ENCODE assay signal across 22 mouse cellular contexts in the genomic region with DNA sequence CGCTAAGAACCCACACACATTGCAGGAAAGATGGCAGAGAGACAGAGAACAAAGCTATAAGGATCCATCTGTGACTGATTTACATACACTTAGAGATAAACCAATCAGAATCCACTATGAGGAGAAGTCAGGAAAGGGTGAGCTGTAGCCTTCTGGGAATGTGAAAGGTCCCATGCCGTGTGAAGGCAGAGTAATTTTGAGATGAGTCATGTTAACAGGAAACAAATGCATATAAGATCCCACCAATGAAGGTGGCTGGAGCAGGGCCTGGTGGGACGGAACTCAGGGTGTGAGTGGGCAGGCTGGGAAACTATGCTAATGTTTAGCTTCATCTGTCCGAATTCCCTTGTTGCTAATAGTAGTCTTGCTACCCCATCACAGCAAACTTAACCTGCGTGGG.
"Had no signal": no experiment of that assay in that cellular context is flagged by ENCODE, and none has a peak within 500 bp of the region (broad histone marks: within the 10 kb centered on the region; RNA-seq: fewer than 3 reads in every experiment).

No protein-coding gene starts in this region.

- H3K9me3 ChIP-seq: limb, embryonic 10.5 days; limb, embryonic 13.5 days; liver, embryonic 12.5 days; liver, embryonic 15.5 days; lung, embryonic 15.5 days; midbrain, embryonic 10.5 days; midbrain, embryonic 13.5 days; neural tube, embryonic 12.5 days; neural tube, embryonic 15.5 days; stomach, embryonic 15.5 days had no signal

- ATAC-seq: liver, embryonic 12.5 days had no signal

- H3K4me3 ChIP-seq: limb, embryonic 10.5 days; limb, embryonic 13.5 days; liver, embryonic 12.5 days; liver, embryonic 15.5 days; lung, embryonic 15.5 days; megakaryocyte, embryonic 14.5 days; midbrain, embryonic 10.5 days; midbrain, embryonic 13.5 days; neural tube, embryonic 12.5 days; neural tube, embryonic 15.5 days; stomach, embryonic 15.5 days had no signal

- H3K9ac ChIP-seq: limb, embryonic 13.5 days; liver, embryonic 12.5 days; liver, embryonic 15.5 days; lung, embryonic 15.5 days; midbrain, embryonic 13.5 days; neural tube, embryonic 12.5 days; neural tube, embryonic 15.5 days; stomach, embryonic 15.5 days had no signal

- DNase-seq: kidney, adult 8-10 months; kidney, postnatal 14 days; kidney, postnatal 4 days; layer of hippocampus, adult 9-11 months; liver; lung, adult 18-20 months; lung, postnatal 10 days; lung, postnatal 36 days; retina, postnatal 1 day; spleen, adult 18-20 months; thymus, postnatal 25 days had no signal

- H3K4me1 ChIP-seq: limb, embryonic 10.5 days; limb, embryonic 13.5 days; liver, embryonic 12.5 days; lung, embryonic 15.5 days; megakaryocyte, embryonic 14.5 days; neural tube, embryonic 12.5 days; neural tube, embryonic 15.5 days; stomach, embryonic 15.5 days had no signal

- H3K4me2 ChIP-seq: limb, embryonic 13.5 days; liver, embryonic 12.5 days; liver, embryonic 15.5 days; lung, embryonic 15.5 days; midbrain, embryonic 13.5 days; neural tube, embryonic 12.5 days; neural tube, embryonic 15.5 days; stomach, embryonic 15.5 days had no signal

- H3K27ac ChIP-seq: limb, embryonic 10.5 days; limb, embryonic 13.5 days; liver, embryonic 12.5 days; liver, embryonic 15.5 days; lung, embryonic 15.5 days; midbrain, embryonic 10.5 days; midbrain, embryonic 13.5 days; neural tube, embryonic 12.5 days; neural tube, embryonic 15.5 days; stomach, embryonic 15.5 days had no signal

- H3K27me3 ChIP-seq: liver, embryonic 12.5 days; liver, embryonic 15.5 days; lung, embryonic 15.5 days; megakaryocyte, embryonic 14.5 days; midbrain, embryonic 13.5 days; neural tube, embryonic 12.5 days; neural tube, embryonic 15.5 days; stomach, embryonic 15.5 days had no signal

- H3K36me3 ChIP-seq: limb, embryonic 10.5 days; limb, embryonic 13.5 days; liver, embryonic 12.5 days; liver, embryonic 15.5 days; lung, embryonic 15.5 days; midbrain, embryonic 10.5 days; midbrain, embryonic 13.5 days; neural tube, embryonic 12.5 days; neural tube, embryonic 15.5 days; stomach, embryonic 15.5 days had no signal
